Mouse (Mus musculus) midbrain, embryonic 13.5 days (tissue): Measurements from ENCODE around the gene Olfr1513. TPM values are rescaled to one million over a fixed set of nuclear protein-coding genes. Genes with fewer than 3 reads are reported as not detected.
"Not testable (repeated sequence)": the region's sequence is repeated elsewhere in the genome, so short reads cannot be mapped to it uniquely, and the experiment has no call there.

Source experiments
- ATAC-seq: fragments of 200-750 bp; cut with Nextera tagmentation; 2 replicates; pipeline ENCODE4 v1.8.0; 2017; ENCODE audit warnings: mild to moderate bottlenecking, moderate TSS enrichment, moderate library complexity
- H3K27ac ChIP-seq: fragments of 300-500 bp; sonication (generic); 2 replicates; pipeline ENCODE4 v1.5.1; 2015; ENCODE audit warnings: inconsistent platforms, mild to moderate bottlenecking, moderate library complexity
- H3K27me3 ChIP-seq: fragments of 300-500 bp; sonication (generic); 2 replicates; pipeline ENCODE4 v1.6.1; 2015; ENCODE audit warnings: mild to moderate bottlenecking, inconsistent platforms
- H3K36me3 ChIP-seq: fragments of 300-500 bp; sonication (generic); 2 replicates; pipeline ENCODE4 v1.6.1; 2015; ENCODE audit warnings: mild to moderate bottlenecking, inconsistent platforms
- H3K4me1 ChIP-seq: fragments of 300-500 bp; sonication (generic); replicated peaks from 2 replicates; pipeline ENCODE4 v1.6.1; 2015; ENCODE audit warnings: inconsistent platforms
- H3K4me2 ChIP-seq: fragments of 300-500 bp; sonication (generic); replicated peaks from 2 replicates; pipeline ENCODE4 v1.6.1; 2015; ENCODE audit warnings: moderate library complexity, mild to moderate bottlenecking, inconsistent platforms
- H3K4me3 ChIP-seq: fragments of 300-500 bp; sonication (generic); replicated peaks from 2 replicates; pipeline ENCODE4 v1.5.1; 2015; ENCODE audit warnings: mild to moderate bottlenecking, inconsistent platforms
- H3K9ac ChIP-seq: fragments of 300-500 bp; sonication (generic); replicated peaks from 2 replicates; pipeline ENCODE4 v1.6.1; 2015; ENCODE audit warnings: mild to moderate bottlenecking, inconsistent platforms
- H3K9me3 ChIP-seq: fragments of 300-500 bp; sonication (generic); 2 replicates; pipeline ENCODE4 v1.6.1; 2016; ENCODE audit warnings: mild to moderate bottlenecking, inconsistent platforms
- WGBS: fragments of 180-500 bp; shearing (Covaris S2); methylation state at CpG from one replicate; pipeline ENCODE4 v1.1.7; 2015; 5-methylcytosine and 5-hydroxymethylcytosine counted together
- polyA plus RNA-seq: library from polyadenylated mRNA; unstranded; fragments of >200 nt; fragmentation: Nextera tagmentation; extraction: Ambion mirVana; gene quantifications from 2 replicates; pipeline ENCODE4 v1.2.1, GENCODE M21; 2015

The Olfr1513 gene
- polyA plus RNA-seq, 1 experiment from 2014 or later: not detected

- 0% methylated on average over 4 of the region's 4 CpGs for WGBS
- H3K4me3 ChIP-seq: peak overlapping the region; percentile 52
- ATAC-seq: 0 out of 2 replicates have a peak, but pooled peaks have one; percentile 13
- H3K27ac ChIP-seq: 0 out of 2 replicates have a peak overlapping the region, but pooled peaks have one; percentile 17
- peaks cover 45% of the 10 kb centered on the region for H3K4me1 ChIP-seq
- H3K4me2 ChIP-seq: peak overlapping the region; percentile 85
- H3K9me3 ChIP-seq: no peaks in the 10 kb centered on the region
- H3K27me3 ChIP-seq: no peaks in the 10 kb centered on the region
- peak overlapping the region; percentile 69 for H3K9ac ChIP-seq
- H3K36me3 ChIP-seq: no peaks in the 10 kb centered on the region
Observed at GRCm38 (mm10) chr14:52325890-52326289, 30.3 kb downstream of the Olfr1513 start.

- 78% methylated on average over 6 of the region's 6 CpGs for WGBS
- H3K9ac ChIP-seq: no peak overlapping the region
- no peaks in the 10 kb centered on the region for H3K27me3 ChIP-seq
- no peaks in the 10 kb centered on the region for H3K9me3 ChIP-seq
- H3K4me3 ChIP-seq: no peak overlapping the region
- peaks cover 6% of the 10 kb centered on the region for H3K36me3 ChIP-seq
- H3K4me1 ChIP-seq: peaks cover 21% of the 10 kb centered on the region
- no peak overlapping the region for H3K27ac ChIP-seq
- no peak for ATAC-seq
- no peak overlapping the region for H3K4me2 ChIP-seq
Observed at GRCm38 (mm10) chr14:52319361-52319760, 36.8 kb downstream of the Olfr1513 start.

GRCm38 (mm10) chr14:52316441-52317225, 39.6 kb downstream of the Olfr1513 start:
- 0 out of 2 replicates have a peak, but pooled peaks cover 3% of the 10 kb centered on the region for H3K9me3 ChIP-seq
- peak overlapping the region; percentile 94 for H3K9ac ChIP-seq
- WGBS: 2% methylated on average over 16 of the region's 16 CpGs
- H3K4me3 ChIP-seq: peak overlapping the region; percentile 83
- H3K4me1 ChIP-seq: peaks cover 48% of the 10 kb centered on the region
- ATAC-seq: peak; percentile 85
- peak overlapping the region; percentile 92 for H3K4me2 ChIP-seq
- peak overlapping the region; percentile 96 for H3K27ac ChIP-seq
- H3K27me3 ChIP-seq: no peaks in the 10 kb centered on the region
- peaks cover 33% of the 10 kb centered on the region for H3K36me3 ChIP-seq

GRCm38 (mm10) chr14:52315792-52316440, 40.3 kb downstream of the Olfr1513 start:
- 0 out of 2 replicates have a peak, but pooled peaks cover 3% of the 10 kb centered on the region for H3K9me3 ChIP-seq
- peak overlapping the region; percentile 96 for H3K27ac ChIP-seq
- no peaks in the 10 kb centered on the region for H3K27me3 ChIP-seq
- peak; percentile 91 for ATAC-seq
- peak overlapping the region; percentile 83 for H3K4me3 ChIP-seq
- H3K4me2 ChIP-seq: peak overlapping the region; percentile 92
- H3K36me3 ChIP-seq: peaks cover 40% of the 10 kb centered on the region
- peak overlapping the region; percentile 94 for H3K9ac ChIP-seq
- 0% methylated on average over 33 of the region's 41 CpGs for WGBS
- peaks cover 55% of the 10 kb centered on the region for H3K4me1 ChIP-seq

GRCm38 (mm10) chr14:52315283-52315780, 40.9 kb downstream of the Olfr1513 start:
- peaks cover 60% of the 10 kb centered on the region for H3K4me1 ChIP-seq
- peak overlapping the region; percentile 92 for H3K4me2 ChIP-seq
- WGBS: 8% methylated on average over 17 of the region's 17 CpGs

GRCm38 (mm10) chr14:52314808-52315150, 41.4 kb downstream of the Olfr1513 start:
- peak overlapping the region; percentile 83 for H3K4me3 ChIP-seq
- H3K27ac ChIP-seq: peak overlapping the region; percentile 96
- peak overlapping the region; percentile 94 for H3K9ac ChIP-seq
- no peak for ATAC-seq
- 0 out of 2 replicates have a peak, but pooled peaks cover 3% of the 10 kb centered on the region for H3K9me3 ChIP-seq
- WGBS: 40% methylated on average over 8 of the region's 8 CpGs
- H3K4me1 ChIP-seq: peaks cover 60% of the 10 kb centered on the region
- peaks cover 46% of the 10 kb centered on the region for H3K36me3 ChIP-seq
- peak overlapping the region; percentile 92 for H3K4me2 ChIP-seq
- no peaks in the 10 kb centered on the region for H3K27me3 ChIP-seq

More at GRCm38 (mm10) chr14:52315283-52315780, 40.9 kb downstream of the Olfr1513 start:
- peak overlapping the region; percentile 83 for H3K4me3 ChIP-seq
- H3K9me3 ChIP-seq: 0 out of 2 replicates have a peak, but pooled peaks cover 3% of the 10 kb centered on the region
- ATAC-seq: peak; percentile 9; the same call in 1 of the 2 replicates
- H3K36me3 ChIP-seq: peaks cover 46% of the 10 kb centered on the region
- peak overlapping the region; percentile 96 for H3K27ac ChIP-seq
- H3K9ac ChIP-seq: peak overlapping the region; percentile 94
- H3K27me3 ChIP-seq: no peaks in the 10 kb centered on the region

- H3K4me3 ChIP-seq: peak overlapping the region; percentile 83
- H3K4me2 ChIP-seq: peak overlapping the region; percentile 92
- H3K27ac ChIP-seq: peak overlapping the region; percentile 96; the same call in 1 of the 2 replicates
- 0 out of 2 replicates have a peak, but pooled peaks cover 3% of the 10 kb centered on the region for H3K9me3 ChIP-seq
- WGBS: 84% methylated on average over 26 of the region's 26 CpGs
- peaks cover 60% of the 10 kb centered on the region for H3K4me1 ChIP-seq
- H3K9ac ChIP-seq: peak overlapping the region; percentile 94
- no peak for ATAC-seq
- H3K27me3 ChIP-seq: no peaks in the 10 kb centered on the region
- peaks cover 52% of the 10 kb centered on the region for H3K36me3 ChIP-seq
Observed at GRCm38 (mm10) chr14:52313931-52314807, 42.0 kb downstream of the Olfr1513 start.

- Histone ChIP-seq H3K4me2 (peak overlapping the region; percentile 92), H3K4me3 (0 out of 2 replicates have a peak overlapping the region, but pooled peaks have one; percentile 5), H3K9me3 (0 out of 2 replicates have a peak, but pooled peaks cover 3% of the 10 kb centered on the region), H3K27ac (no peak overlapping the region), H3K36me3 (peaks cover 54% of the 10 kb centered on the region), H3K4me1 (peaks cover 50% of the 10 kb centered on the region), H3K27me3 (no peaks in the 10 kb centered on the region), H3K9ac (no peak overlapping the region)
- ATAC-seq: no peak
- WGBS: 92% methylated on average over 2 of the region's 2 CpGs
Observed at GRCm38 (mm10) chr14:52310906-52311305, 45.3 kb downstream of the Olfr1513 start.

GRCm38 (mm10) chr14:52310343-52310742, 45.9 kb downstream of the Olfr1513 start:
- H3K9ac ChIP-seq, H3K9me3 ChIP-seq, ATAC-seq, H3K4me3 ChIP-seq, H3K27ac ChIP-seq, H3K4me2 ChIP-seq, H3K27me3 ChIP-seq: not testable (repeated sequence)
- 92% methylated on average over 6 of the region's 6 CpGs for WGBS
- peaks cover 54% of the 10 kb centered on the region for H3K36me3 ChIP-seq
- peaks cover 49% of the 10 kb centered on the region for H3K4me1 ChIP-seq

GRCm38 (mm10) chr14:52306100-52306499, 50.1 kb downstream of the Olfr1513 start:
- no peaks in the 10 kb centered on the region for H3K9me3 ChIP-seq
- peaks cover 20% of the 10 kb centered on the region for H3K4me1 ChIP-seq
- WGBS: 84% methylated on average over 2 of the region's 2 CpGs
- H3K27me3 ChIP-seq: no peaks in the 10 kb centered on the region
- H3K9ac ChIP-seq: no peak overlapping the region
- H3K27ac ChIP-seq: no peak overlapping the region
- H3K4me3 ChIP-seq: no peak overlapping the region
- H3K4me2 ChIP-seq: 0 out of 2 replicates have a peak overlapping the region, but pooled peaks have one; percentile 22
- ATAC-seq: no peak
- H3K36me3 ChIP-seq: peaks cover 16% of the 10 kb centered on the region

- Histone ChIP-seq H3K27ac (peak within 1 kb of the TSS; percentile 89), H3K27me3 (no peaks in the 10 kb centered on the region), H3K36me3 (peaks cover 15% of the 10 kb centered on the region), H3K9me3 (no peaks in the 10 kb centered on the region), H3K4me1 (peaks cover 13% of the 10 kb centered on the region), H3K4me2 (peak within 1 kb of the TSS; percentile 79), H3K9ac (peak within 1 kb of the TSS; percentile 80), H3K4me3 (peak within 1 kb of the TSS; percentile 69)
- WGBS: under 1% methylated on average over 46 of the region's 46 CpGs
- peak; percentile 96 for ATAC-seq
Observed at GRCm38 (mm10) chr14:52304644-52305271, 51.5 kb downstream of the Olfr1513 start, which contains the start of gene Mettl3. TSS of gene Mettl3 (minus strand) at chr14:52305128.
